Mouse (Mus musculus) gastrocnemius, adult 18-20 months (tissue): ENCODE measurements around the gene Nsl1. TPM values are rescaled to one million over a fixed set of nuclear protein-coding genes. Genes with fewer than 3 reads are reported as not detected.

Source experiments
- DNase-seq: peaks from one replicate; pipeline ENCODE4 v3.0.0; 2021; ENCODE audit warnings: low spot score
- total RNA-seq, 2 experiments: library from RNA; stranded (reverse); gene quantifications; 2 replicates each; pipeline ENCODE4 v1.2.3; 2021

The Nsl1 gene
- total RNA-seq, 2 experiments from 2014 or later: 0.17 to 0.18 TPM

DNA sequence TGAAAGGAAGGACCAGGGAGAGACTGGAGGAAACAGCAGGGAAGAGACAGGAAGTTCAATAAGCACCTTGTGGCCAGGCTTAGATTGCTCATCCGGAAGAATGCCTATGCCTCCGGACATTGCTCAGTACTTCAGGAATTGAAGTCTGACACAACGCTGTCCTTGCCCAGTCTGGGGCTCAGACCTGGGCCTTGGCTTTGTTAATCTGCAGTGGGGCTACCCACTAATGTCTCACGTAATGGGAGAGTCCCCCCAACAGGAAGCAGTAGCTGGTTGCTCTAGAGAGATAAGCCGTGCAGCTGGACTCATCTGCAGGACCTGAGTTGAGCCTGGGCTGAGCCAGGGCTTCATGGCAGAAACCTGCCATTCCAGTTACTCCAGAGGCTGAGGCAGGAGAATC lies 70.1 kb downstream of the Nsl1 start:
- no peak for DNase-seq

DNA sequence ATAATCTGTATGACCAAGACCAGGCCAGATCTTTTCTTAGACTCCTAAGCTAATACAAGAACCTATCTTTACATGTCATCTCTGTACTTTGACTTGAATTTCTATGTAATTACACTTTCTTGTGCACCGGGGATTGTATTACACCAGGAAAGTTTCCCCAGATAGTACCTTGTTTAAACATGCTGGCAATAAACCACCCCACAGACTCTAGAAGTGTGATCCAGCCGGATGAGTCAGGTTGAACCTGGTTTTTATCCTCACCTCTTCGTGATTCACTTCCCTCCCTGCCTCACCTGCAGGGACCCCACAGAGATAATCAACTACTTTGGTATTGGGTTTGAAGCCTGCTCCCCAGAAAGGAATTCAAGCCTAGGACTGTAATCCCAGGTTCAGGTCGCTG lies 72.6 kb downstream of the Nsl1 start:
- DNase-seq: no peak

Other genes with a start within 250 kb of the Nsl1 start
- 10 to 100 TPM; 18.2 to 18.7 TPM for gene Rps6kc1, start 151.2 kb upstream of the Nsl1 start, total RNA-seq
- 10 to 100 TPM; 26.4 to 30.1 TPM for gene Angel2, start 137.9 kb upstream of the Nsl1 start, total RNA-seq
- under 1 TPM; 0.25 to 0.71 TPM for gene Vash2, start 83.7 kb upstream of the Nsl1 start, total RNA-seq
- gene Flvcr1, start 36.9 kb upstream of the Nsl1 start, total RNA-seq: 10 to 100 TPM; 11.5 to 13.8 TPM
- not detected for gene Spata45, start 26.4 kb upstream of the Nsl1 start, total RNA-seq
- 10 to 100 TPM; 12.3 to 13.5 TPM for gene Tatdn3, start 80 bp upstream of the Nsl1 start, total RNA-seq
- not detected for gene Batf3, start 34.8 kb downstream of the Nsl1 start, total RNA-seq
- not detected for gene Fam71a, start 101.8 kb downstream of the Nsl1 start, total RNA-seq
- gene Atf3, start 155.0 kb downstream of the Nsl1 start, total RNA-seq: 100 to 1,000 TPM in 1 of 2 experiments, 10 to 100 TPM in 1; 14.7 to 163 TPM